Mouse (Mus musculus) lung, adult 2 months (tissue): ENCODE measurements at regions not wholly inside any gene's neighbourhood (a gene's known extent, or its start where the extent isn't known, plus 50 kb on each side); places are given as distances from the start of the nearest gene placed in this dataset.

Experiments
- DNase-seq: peaks from one replicate; pipeline ENCODE4 v3.0.0; 2022
- H3K4me1 ChIP-seq: fragments of 200-500 bp; 2 replicates; pipeline ENCODE4 v1.6.1; 2011; ENCODE audit warnings: low read length; ENCODE audit not compliant: control insufficient read depth, insufficient read depth
- H3K4me3 ChIP-seq: fragments of 200-500 bp; replicated peaks from 2 replicates; pipeline ENCODE3; 2011; ENCODE audit warnings: low read depth, mild to moderate bottlenecking, control low read depth, low read length; ENCODE audit errors: extremely low read depth
- CTCF ChIP-seq: fragments of 200-500 bp; IDR thresholded peaks from 2 replicates; pipeline ENCODE4 v1.5.1; 2011; ENCODE audit warnings: mild to moderate bottlenecking, low read length, control low read depth; ENCODE audit not compliant: insufficient read depth
- POLR2A ChIP-seq: fragments of 200-500 bp; IDR thresholded peaks from 2 replicates; pipeline ENCODE4 v1.6.1; 2011; ENCODE audit warnings: low read depth, mild to moderate bottlenecking, control low read depth, low read length, borderline replicate concordance; ENCODE audit errors: extremely low read depth
- WGBS: fragments of 180-500 bp; shearing (Covaris S2); methylation state at CpG from one replicate; pipeline ENCODE4 v1.1.7; 2018; 5-methylcytosine and 5-hydroxymethylcytosine counted together

- no peak for TF ChIP-seq CTCF
- TF ChIP-seq POLR2A = no peak
- DNase-seq = no peak
- Histone ChIP-seq H3K4me3 (no peak overlapping the region), H3K4me1 (no peaks in the 10 kb centered on the region)
These were observed 448.3 kb downstream of the 1700017N19Rik start for GRCm38 (mm10) chr10:101038630-101039029.

- Histone ChIP-seq H3K4me3 (no peak overlapping the region), H3K4me1 (no peaks in the 10 kb centered on the region)
- no peak for TF ChIP-seq POLR2A
- WGBS = 73% methylated on average over 1 of the region's 1 CpGs
- no peak for DNase-seq
These were observed 448.8 kb downstream of the 1700017N19Rik start for GRCm38 (mm10) chr10:101039034-101039433.
